Mouse (Mus musculus) cerebellum, adult 9-10 months (tissue): ENCODE results near the gene Ctsz.
A peak's percentile ranks its signal among the peaks of the same experiment; 100 is the strongest.

Source experiments
- DNase-seq: peaks from one replicate; pipeline ENCODE4 v3.0.0; 2022

The Ctsz gene

GRCm38 (mm10) chr2:174439450-174439838 lies 605 bp upstream of the Ctsz start:
- no peak for DNase-seq

DNA sequence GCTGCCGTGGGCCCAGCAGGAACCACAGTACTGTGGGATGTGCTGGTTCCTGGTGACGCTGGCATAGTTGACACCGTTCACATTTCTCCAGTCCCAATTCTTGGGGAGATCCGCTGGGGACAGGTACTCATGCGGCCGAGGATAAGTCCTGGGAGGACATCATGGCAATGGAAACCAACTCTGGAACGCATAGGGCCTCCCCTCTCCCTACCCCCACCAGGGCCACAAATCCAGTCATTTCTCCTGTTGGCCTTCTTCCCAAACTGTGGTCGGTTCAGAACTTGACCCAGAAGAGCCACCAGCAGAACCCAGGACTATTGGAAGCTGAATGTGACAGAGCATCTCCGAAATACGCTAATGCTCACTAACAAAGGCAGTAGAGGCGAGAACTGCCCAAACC lies 658 bp downstream of the Ctsz start:
- peak; percentile 21 for DNase-seq

DNA sequence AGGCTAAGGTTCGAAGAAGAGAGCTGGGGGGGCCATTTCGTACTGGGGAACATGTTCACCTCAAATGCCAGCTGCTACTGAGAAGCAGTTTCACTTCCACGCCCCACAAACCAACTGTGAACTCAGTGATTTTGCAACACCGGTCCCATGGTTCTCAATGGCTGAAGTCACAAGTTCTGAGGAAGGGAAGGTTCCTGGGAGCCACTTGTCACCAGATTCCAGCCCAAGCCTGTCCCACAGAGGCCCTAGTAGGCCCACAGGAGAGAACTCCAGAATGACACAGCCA lies 1.2 kb downstream of the Ctsz start:
- no peak for DNase-seq

GRCm38 (mm10) chr2:174436916-174437696 lies 1.7 kb downstream of the Ctsz start:
- DNase-seq = no peak

DNA sequence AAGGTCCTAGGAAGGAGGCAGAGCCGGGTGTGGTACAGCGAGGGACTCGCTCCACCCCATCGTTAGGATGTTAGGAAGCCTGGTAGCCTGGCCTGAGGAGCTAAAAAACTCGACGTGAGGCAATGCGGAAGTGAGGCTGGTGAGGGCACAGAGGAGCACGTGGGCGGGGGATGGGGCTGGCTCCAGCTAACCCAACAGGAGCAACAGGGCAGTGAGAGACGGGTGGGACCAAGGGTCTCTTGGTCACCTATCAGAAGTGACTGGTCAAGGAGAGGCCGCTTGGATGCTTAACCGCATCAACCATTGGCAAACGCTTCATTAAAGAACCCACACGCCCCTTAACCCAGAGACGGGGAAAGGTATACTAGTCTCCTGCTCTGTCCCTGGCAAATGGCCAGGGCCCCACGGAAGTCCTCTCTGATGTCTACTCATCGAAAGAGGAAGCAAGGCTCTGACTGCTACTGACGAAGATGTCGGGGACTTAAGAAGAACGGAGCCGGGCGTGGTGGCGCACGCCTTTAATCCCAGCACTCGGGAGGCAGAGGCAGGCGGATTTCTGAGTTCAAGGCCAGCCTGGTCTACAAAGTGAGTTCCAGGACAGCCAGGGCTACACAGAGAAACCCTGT lies 2.6 kb downstream of the Ctsz start:
- no peak for DNase-seq

GRCm38 (mm10) chr2:174434943-174435342 lies 3.9 kb downstream of the Ctsz start:
- no peak for DNase-seq

DNA sequence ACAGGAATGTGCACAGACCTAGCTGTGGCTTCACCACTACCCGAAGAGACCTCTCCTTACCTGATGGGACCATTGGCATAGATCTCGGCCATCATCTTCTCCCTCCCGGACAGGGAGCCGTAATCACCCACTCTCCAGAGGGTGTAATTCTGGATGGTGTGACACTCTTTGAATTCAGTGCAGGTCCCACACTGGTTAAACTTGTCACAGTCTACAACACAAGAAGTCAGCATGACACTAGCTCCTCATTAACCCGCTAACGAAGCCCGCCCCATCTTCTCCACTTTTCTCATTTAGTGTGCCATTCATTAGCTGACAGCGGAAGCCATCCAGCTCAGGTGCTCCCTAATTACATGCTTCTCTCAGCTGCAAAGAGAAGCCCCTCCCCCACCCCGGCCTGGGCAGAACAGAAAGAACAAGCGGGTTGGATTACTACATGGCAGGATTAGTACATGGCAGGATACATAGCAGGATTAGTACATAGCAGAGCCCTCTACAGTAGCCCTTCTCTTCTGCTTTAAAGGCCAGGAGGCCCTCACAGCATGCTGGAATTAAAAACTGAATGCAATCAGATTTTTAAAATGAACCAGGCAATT lies 9.7 kb downstream of the Ctsz start:
- DNase-seq = no peak

- no peak for DNase-seq
These were observed 10.6 kb downstream of the Ctsz start for GRCm38 (mm10) chr2:174428076-174428835.

GRCm38 (mm10) chr2:174426856-174427255 lies 12.0 kb downstream of the Ctsz start:
- no peak for DNase-seq

- DNase-seq = no peak
These were observed 14.3 kb downstream of the Ctsz start for GRCm38 (mm10) chr2:174424301-174425085.

GRCm38 (mm10) chr2:174421107-174421506 lies 17.7 kb downstream of the Ctsz start:
- DNase-seq = no peak

GRCm38 (mm10) chr2:174415731-174416310 lies 23.0 kb downstream of the Ctsz start, which contains the start of gene Nelfcd:
Gene Nelfcd, plus strand, starts transcription at chr2:174415804.
- DNase-seq = peak; percentile 94

DNA sequence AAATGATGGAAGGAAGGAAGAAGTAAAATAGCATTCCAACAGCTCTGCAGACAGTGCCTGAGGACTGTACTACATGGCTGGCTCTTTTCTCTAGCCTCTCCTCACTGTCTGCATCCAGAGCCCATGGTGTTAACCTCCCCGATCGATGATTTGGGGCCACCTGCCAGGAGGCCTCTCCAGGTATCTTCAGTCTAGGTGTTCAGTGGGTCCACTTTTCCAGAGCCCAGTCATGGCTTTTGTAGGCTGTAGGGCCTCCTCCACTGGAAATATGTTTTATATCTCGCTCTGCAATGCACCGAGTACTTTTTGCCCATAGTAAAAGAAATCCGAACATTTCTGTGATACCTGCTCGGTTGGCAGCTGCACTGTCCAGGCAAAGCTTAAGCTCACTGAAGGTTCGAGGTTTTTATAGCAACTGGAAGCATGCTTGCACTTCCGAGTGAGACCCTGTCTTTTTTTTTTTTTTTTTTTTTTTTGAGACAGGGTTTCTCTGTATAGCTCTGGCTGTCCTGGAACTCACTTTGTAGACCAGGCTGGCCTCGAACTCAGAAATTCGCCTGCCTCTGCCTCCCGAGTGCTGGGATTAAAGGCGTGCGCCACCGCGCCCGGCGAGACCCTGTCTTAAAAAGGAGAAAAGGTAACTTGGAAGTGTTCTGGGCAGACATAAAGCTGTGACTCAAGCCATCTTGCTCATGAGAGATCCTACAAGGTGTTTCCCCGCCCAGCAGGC lies 23.7 kb downstream of the Ctsz start:
- DNase-seq = no peak

GRCm38 (mm10) chr2:174413127-174413526 lies 25.7 kb downstream of the Ctsz start:
- DNase-seq = no peak

GRCm38 (mm10) chr2:174410222-174410621 lies 28.6 kb downstream of the Ctsz start:
- no peak for DNase-seq

DNA sequence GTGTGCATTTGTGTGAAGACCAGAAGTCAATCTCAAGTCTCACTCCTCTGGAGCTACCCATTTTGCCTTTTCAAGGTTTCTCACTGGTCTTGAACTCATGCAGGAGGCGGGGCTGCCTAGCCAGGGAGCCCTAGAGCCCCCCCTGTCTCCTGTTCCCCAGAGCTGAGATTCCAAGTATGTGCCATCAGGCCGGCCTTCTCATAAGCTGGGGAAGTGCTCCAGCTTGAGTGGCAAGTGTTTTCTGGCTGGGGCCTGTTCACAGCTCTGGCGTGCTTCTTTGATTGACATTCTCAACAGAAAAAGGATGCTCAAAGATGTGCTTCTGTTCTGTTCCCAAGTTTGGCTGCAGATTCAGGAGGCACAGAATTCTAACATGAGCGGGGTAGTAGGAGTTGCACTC lies 38.4 kb downstream of the Ctsz start:
- DNase-seq = no peak

GRCm38 (mm10) chr2:174397881-174398280 lies 41.0 kb downstream of the Ctsz start:
- no peak for DNase-seq

DNA sequence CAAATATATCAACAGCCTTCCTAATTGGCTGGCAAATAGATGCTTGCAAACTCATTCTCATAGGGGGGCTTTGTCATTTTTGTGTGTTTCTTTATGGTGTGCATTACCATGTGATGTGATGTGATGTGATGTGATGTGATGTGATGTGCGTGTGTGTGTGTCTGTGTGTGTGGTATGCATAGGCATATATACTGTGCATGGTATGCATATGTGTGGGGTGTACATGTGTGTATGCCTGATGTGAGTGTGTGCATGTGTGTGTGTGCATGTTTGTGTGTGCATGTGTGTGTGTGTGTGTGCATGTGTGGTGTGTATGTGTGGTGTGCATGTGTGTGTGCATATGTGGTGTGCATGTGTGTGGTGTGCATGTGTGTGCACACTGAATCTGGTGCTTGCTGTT lies 41.8 kb downstream of the Ctsz start:
- DNase-seq = no peak

DNA sequence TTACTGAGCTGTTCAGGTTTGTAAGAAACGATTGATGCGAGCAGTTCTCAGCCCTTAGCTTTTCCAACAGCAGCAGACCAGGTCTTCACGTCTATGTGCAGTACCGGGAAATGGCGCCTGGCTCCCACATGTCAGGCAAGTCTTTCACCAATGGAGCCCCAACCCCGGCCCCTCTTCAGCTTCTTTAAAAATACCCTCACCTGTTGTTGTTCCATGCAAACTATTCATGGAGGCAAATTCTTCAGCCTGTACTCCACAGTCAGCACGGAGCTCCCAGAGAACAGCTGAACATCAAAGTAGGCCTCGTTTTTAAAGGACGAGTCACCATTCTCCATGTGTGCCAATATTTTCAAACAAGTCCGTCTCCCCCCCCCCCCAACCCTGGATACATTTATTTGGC lies 42.2 kb downstream of the Ctsz start:
- DNase-seq = no peak

GRCm38 (mm10) chr2:174393383-174393782 lies 45.5 kb downstream of the Ctsz start:
- no peak for DNase-seq

- DNase-seq = no peak
These were observed 46.3 kb downstream of the Ctsz start for GRCm38 (mm10) chr2:174392554-174392953.

GRCm38 (mm10) chr2:174391936-174392335 lies 46.9 kb downstream of the Ctsz start:
- DNase-seq = no peak
